Mouse (Mus musculus): ENCODE results near the gene Ttbk1.
"Not testable (repeated sequence)": the region's sequence is repeated elsewhere in the genome, so short reads cannot be mapped to it uniquely, and the experiment has no call there.

The Ttbk1 gene

DNA sequence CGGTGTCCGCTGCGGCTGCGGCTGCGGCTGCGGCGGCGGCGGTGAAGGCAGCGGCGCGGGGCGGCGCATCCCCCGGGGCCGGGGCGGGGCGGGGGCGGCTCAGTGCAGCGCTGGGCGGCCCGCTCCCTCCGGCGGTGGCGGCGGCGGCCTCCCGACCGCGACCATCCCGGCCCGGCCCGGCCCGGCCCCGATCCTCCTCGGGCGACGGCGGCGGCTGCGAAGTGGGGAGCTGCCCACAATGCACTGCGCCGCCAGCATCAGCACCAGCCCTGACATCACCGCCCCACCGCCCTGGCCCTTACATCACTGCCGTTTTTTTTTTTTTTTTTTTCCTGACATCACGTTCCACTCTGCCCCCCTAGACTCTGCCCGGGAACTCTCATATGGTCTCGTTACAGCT lies at the start of gene Ttbk1:
Gene Ttbk1, minus strand, starts transcription at position 245 of the 400 bp plus-strand sequence.
- no peak for DNase-seq (ENCODE audit: low read depth, low spot score)

DNA sequence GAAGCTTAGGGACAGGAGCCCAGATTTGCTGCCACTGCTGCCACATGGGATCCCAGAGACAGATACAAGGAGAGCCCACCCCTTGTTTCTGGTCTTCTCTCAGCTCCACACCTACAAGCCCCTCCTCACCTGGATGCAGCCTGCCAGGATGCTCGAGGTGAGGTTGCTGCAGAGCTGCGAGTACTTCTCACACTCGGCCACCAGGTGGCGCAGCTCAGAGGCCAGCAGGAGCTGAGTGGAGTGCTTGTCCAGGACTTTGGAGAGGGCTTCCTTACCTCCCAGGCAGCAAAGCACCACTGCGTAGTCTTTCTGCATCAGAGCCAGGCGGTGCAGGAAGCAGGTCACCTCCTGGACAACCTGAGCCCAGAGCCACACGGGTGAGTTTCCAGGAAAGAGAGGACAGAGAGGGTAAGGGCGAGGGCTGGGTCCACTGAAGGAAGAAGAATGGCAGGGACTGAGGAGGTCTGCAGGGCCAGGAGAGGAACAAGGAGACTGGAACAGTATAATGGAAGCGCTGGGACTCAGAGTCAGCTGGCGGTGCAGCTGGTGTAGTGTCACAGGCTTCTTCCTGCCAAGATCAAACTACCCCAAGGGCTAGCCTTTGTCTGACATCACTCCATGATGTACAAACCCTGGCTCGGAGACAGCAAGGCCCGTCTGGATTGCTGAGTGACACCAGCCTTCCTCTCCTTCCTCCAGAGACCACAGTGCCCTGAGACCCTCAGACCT lies 38.3 kb upstream of the Ttbk1 start:
- DNase-seq (ENCODE audit: low read depth, low spot score) = peak; percentile 74

DNA sequence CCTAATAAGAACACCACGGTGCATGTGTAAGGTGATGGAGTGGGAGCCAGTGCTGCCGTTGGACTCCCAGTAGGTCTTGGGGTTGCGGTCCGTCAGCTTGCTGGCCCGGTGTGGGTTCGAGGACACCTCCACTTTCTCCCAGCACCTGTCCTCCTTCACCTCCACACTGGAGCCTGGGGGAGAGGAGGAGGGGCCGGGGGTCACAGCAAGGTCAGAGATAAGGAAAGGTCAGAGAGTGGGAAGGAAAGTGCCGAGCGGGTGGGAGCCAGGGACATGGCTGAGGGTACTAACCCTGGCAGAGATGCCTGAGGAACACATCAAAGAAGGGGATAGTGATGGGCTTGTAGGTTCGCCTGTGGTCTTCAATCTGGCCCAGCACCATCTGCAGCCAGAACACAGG lies 37.6 kb upstream of the Ttbk1 start:
- DNase-seq (ENCODE audit: low read depth, low spot score) = no peak

DNA sequence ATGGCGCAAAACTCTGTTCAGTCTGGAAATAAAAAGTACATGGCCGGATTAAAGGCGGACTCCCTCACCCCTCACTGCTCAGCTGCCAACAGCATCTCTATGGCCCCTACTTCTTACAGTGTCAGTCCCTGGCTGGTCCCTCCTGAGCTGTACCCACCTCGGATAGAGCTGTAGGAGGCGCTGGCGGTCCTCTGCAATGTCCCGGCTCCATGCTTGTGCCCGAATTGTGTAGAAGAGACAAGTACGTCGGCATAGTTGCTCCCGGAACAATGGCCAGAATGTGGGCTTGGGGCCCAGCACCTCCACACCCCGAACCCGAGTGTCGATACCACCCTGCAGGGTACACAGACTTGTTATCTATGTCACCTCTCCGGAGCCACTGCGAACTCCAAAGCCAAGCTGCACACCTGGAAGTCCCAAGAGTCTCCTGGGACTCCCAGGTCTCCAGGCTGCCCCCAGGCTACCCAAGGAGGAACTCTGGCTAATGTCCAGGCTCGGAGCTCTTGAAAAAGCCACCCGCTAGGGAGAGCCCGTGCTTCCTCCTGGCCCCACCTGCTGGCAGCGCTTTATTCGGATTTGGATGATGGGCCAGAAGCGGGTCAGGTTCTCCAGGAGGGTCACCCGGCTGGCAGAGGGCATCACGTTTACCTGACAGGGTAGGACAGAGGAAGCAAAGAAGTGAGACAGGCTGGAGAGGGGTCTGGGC lies 34.6 kb upstream of the Ttbk1 start:
- DNase-seq (ENCODE audit: low read depth, low spot score) = no peak

GRCm38 (mm10) chr17:46521174-46521573 lies 33.7 kb upstream of the Ttbk1 start:
- no peak for DNase-seq (ENCODE audit: low read depth, low spot score)

DNA sequence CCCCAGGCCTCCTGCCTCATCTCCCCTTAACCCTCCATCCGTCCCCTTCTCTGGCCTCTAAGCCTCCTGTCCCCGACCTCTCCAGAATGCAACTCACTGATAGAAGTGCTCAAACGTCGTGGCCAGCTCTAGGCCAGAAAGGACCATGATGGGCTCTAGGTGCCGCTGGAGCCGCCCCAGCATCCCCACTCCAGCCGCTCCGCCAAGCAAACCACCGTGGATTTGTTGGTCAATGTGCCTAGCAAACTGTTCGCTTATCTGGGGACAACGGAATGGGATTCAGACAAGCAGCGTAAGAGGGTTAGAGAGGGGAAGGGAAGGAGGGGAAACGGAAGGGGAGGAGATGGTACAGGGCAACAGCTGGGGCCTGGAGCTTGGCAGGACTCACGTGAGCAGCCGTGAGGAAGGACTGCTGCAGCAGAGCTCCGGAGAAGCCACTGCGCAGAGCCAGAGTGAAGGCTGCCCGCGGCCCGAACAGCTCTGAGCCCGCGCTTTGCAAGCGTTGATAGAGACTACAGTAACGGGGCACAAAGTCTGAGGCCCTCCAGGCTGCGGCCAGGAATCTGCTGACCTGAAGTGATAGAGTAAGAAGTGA lies 33.0 kb upstream of the Ttbk1 start:
- DNase-seq (ENCODE audit: low read depth, low spot score) = no peak

DNA sequence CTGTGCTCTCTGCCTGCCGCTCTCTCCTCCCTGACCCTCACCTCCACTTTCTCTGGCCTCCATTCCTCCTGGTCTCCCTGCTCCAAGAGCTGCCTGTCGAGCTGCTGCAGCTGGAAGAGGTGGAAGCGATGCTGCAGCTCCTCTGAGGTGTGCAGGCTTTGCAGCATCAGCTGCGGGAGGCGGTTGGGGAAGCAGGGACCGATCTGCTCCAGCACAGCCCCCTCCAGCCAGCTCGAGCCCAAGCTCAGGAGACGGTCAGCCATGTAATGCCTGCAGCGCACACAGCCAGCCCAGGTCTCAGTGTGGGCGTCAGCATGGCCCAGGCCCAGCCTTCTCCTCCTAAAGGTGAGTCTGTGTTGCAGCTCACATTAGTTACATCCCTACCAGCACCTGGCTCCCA lies 32.5 kb upstream of the Ttbk1 start:
- DNase-seq (ENCODE audit: low read depth, low spot score) = no peak

DNA sequence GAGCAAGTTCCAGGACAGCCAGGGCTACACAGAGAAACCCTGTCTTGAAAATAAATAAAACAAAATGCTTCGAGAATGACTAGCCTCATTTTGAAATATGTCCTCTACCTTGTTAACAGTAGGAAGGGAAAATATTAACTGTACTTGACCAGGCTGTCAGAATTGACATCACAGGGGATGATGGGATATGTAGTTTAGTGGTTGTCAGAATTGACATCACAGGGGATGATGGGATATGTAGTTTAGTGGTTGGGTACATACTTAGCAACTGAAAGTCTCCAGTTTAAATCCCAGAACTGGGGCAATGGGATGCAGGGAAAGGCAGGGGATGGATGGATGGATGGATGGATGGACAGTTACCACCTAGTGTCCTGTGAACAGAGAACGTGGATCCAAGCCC lies 25.9 kb upstream of the Ttbk1 start:
- DNase-seq (ENCODE audit: low read depth, low spot score) = no peak

DNA sequence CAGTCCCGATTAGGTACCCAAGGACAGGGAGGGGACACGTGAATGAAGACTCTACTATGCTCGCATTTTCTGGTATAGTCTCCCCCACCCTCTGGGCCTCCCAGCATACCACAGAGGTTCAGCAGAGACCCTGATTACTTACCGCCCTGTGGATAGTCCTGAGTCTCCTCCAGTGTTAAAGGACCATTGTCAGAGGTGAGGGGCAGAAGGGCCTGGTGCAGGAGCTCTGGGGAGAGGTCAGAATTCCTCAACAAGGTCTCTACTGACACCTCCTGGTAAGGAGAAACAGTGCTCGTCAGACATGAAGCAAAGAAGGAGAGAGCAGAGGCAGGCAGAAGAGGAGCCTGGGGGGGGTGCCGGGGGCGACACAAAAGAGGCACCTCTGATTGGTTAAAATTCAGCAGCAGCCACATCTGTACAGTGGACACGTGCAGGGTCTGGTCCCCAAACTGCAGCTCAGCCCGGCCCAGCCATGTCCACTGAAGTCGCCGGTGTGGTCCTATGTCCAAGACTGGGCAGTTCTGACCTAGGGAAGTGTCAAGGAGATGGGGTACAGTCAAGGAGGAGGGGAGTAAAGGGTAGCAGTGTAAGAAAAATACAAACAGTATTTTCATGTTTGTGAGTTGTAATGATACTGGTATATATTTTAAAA lies 23.7 kb upstream of the Ttbk1 start:
- peak; percentile 34 for DNase-seq (ENCODE audit: low read depth, low spot score)

GRCm38 (mm10) chr17:46505617-46506016 lies 18.1 kb upstream of the Ttbk1 start:
- no peak for DNase-seq (ENCODE audit: low read depth, low spot score)

DNA sequence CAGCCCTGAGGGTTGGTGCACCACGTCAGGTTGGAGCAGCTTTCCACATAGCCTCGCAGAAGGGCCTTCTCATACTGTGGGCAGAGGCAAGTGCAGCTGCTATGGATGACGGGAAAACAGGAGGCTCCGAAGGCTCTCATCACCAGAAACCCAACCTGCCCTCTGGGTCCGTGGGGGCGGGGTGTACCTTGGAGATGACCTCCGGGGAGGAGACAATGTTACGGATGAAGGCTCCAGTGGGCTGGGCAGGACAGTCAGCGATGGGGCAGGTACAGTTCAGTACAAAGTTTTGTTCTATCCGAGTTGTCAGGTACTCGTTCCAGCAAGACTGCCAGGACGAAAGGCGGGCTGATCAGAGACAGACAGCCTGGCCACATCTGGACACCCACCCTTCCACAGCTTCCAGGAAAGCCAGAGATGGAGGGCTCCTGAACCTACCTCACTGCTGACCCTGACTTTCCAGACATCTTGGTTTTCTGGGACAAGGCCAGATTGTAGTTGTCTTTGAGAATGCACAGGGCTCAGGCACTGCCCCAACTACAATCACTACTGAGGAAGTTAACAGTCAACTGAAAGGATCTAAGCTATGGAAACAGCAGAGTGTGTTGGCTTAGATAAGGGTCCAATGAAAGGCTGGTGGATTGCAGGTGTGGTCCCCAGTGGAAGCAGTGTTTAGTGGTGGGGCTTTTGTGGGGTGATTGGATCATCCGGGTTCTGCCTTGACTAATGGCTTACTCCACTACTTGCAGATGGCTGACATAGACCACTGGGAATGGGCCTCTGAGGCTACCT lies 16.6 kb upstream of the Ttbk1 start:
- DNase-seq (ENCODE audit: low read depth, low spot score) = no peak

- no peak for DNase-seq (ENCODE audit: low read depth, low spot score)
Measured at GRCm38 (mm10) chr17:46502775-46503174, 15.3 kb upstream of the Ttbk1 start.

DNA sequence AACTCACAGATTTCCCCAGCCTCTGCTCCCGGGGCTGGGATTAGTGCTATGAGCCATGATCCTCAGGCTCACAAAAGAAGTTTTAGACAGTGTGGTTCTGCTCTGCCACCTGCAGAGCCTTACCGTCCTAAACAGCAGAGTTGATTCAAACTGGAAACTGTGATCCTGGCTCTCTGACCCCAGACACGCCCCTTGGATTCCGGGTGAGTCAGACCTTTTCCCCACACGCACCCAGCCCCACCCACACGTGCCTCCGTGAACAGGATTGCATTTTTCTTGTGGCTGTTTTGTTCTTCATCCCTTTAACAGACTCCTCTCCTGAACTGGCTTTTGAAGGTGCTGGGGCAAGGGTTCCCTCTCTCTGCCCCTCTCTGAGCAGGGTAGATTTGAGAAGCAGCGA lies 10.5 kb upstream of the Ttbk1 start:
- no peak for DNase-seq (ENCODE audit: low read depth, low spot score)

DNA sequence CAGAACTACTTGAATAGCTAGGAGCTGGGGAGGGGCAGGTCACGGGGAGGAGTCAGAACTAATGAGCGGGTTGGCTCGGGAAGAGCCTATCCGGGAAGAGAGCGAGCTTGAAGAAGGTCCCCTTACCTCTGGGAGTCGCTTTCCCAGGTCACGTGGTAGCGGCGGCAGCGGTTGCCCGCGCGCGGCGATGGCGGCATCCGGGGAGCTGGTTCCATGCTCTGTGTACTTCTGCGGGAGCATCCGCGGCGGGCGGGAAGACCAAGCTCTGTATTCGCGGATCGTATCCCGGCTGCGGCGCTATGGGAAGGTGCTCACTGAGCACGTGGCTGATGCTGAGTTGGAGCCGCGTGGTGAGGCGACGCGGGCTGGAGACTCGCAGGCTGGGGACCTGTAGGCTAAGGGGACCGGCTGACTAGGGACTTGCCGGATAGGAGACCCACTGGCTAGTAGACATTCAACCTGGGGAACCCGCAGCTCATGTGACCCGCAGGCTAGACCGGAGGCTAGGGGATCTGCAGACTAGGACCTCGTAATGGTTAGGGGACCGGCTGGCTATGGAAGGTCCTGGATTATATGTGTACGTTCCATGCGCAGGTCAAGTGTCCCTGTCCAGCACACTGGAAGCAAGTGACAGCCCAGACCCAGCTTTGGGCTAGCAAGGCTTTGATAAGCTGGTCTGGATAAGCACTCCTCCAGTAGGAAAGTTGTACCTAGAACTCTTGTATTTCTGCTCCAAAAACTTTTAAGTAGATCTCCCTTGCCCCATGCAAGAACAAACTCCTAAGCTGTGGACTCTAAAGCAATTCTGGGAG lies 9.4 kb upstream of the Ttbk1 start, which contains the start of gene Dnph1:
Gene Dnph1, plus strand, starts transcription at position 89 of the 812 bp plus-strand sequence.
- peak; percentile 75 for DNase-seq (ENCODE audit: low read depth, low spot score)

GRCm38 (mm10) chr17:46496081-46496480 lies 8.6 kb upstream of the Ttbk1 start:
- not testable (repeated sequence) for DNase-seq (ENCODE audit: low read depth, low spot score)

- no peak for DNase-seq (ENCODE audit: low read depth, low spot score)
Measured at GRCm38 (mm10) chr17:46495486-46495885, 8.0 kb upstream of the Ttbk1 start.

DNA sequence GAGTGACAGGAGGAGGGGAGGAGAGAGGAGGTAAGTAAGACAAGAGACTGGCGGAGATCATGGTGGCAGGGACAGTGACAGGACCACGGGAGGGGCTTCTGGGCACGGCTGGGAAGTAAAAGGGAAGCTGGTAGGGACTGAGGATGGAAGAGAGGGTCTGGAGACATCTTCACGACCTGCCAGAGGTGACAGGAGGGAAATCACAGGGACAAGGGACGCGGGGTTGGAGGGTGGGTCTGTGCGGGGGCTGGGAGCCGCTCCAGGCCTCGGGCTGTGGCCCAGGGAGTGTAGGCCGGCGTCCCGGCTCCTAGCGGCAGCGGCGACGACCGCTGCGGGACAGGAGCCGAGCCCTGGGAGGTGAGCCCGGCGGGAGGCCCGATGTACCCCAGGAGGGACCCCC lies 480 bp downstream of the Ttbk1 start:
- DNase-seq (ENCODE audit: low read depth, low spot score) = no peak

GRCm38 (mm10) chr17:46484461-46484875 lies 3.0 kb downstream of the Ttbk1 start:
- DNase-seq (ENCODE audit: low read depth, low spot score) = no peak

- DNase-seq (ENCODE audit: low read depth, low spot score) = no peak
Measured at GRCm38 (mm10) chr17:46484021-46484431, 3.4 kb downstream of the Ttbk1 start.

DNA sequence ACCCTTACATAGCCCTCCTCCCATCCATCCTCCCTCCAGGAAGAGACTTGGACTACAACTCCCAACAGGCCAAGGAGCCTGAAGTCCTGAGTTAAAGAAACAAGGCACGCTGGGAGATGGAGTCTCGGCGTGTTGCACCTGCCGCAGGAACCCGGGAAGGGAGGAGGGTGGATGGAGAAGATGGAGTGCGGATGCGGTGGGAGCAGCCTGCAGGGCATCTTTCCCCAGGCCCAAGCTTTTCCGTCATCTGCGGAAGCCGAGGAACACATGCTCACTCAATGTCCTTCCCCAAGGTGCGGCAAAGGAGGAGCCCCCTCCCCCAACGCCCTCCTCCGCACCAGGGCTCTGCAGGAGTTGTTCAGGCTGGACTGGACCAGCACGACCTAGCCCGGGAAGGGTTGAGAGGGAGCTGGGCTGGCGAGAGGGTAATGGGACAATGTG lies 3.9 kb downstream of the Ttbk1 start:
- DNase-seq (ENCODE audit: low read depth, low spot score) = peak; percentile 23
